Mouse (Mus musculus): ENCODE measurements around the gene Nupr1. TPM values are rescaled to one million over a fixed set of nuclear protein-coding genes. Genes with fewer than 3 reads are reported as not detected.

Nupr1 gene
- 50.9 and 128 TPM in 2 replicates for polyA plus RNA-seq (2012; rRNA removed; ENCODE audit: low replicate concordance)

DNA sequence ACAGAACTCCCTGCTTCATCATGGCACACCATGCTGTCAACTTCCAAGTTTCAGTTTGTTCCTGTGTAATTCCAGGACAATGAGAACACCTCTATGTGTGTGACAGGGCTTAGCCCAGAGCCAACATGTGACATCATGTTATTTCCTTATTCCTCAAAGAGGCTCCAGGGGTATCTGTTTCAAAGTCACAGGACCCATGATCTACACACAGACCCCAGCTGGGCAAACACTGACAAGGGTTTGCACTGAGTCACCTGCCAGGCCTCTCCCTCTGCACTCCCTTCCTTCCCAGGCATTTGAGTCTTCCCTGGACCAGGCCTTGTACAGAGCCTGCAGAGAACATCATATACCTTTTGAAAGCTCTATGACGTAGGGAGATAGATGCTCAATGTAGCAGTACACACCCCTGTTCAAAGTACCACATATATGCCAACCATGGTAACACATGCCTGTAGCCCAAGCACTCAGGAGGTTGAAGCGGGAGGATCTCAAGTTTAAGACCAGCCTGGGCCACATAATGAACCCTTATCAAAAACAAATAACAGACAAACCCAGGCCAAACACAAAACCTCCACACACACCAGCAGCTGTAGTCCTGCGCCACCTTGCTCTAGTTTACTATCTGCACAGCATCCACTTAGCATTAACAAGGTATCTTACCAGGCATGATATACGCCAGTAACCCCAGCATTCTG lies at the start of gene Nupr1:
Nupr1 (minus strand) TSS at position 38 of the 695 bp plus-strand sequence.

DNA sequence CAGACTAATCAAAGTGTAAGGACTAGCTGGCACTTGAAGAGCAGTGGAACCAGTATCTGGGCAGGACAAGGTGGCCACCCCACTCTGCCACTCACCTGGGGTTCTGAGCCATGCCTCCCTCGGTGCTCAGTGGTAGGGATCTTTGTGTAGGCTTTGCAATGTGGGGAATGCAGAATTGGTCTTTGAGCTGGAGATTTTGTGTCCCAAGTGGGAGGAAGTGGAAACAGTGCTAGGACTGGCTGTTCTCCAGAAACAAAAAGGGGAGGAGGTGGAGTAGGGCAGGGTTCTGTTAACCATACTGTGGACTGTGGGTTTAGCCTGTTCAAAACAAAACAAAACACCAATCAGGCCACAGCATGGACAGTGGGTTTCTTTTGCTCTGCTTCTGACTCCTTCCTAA lies 45.5 kb upstream of the Nupr1 start, which contains the start of gene Sult1a1:
Sult1a1 (minus strand) TSS at position 226 of the 400 bp plus-strand sequence.

DNA sequence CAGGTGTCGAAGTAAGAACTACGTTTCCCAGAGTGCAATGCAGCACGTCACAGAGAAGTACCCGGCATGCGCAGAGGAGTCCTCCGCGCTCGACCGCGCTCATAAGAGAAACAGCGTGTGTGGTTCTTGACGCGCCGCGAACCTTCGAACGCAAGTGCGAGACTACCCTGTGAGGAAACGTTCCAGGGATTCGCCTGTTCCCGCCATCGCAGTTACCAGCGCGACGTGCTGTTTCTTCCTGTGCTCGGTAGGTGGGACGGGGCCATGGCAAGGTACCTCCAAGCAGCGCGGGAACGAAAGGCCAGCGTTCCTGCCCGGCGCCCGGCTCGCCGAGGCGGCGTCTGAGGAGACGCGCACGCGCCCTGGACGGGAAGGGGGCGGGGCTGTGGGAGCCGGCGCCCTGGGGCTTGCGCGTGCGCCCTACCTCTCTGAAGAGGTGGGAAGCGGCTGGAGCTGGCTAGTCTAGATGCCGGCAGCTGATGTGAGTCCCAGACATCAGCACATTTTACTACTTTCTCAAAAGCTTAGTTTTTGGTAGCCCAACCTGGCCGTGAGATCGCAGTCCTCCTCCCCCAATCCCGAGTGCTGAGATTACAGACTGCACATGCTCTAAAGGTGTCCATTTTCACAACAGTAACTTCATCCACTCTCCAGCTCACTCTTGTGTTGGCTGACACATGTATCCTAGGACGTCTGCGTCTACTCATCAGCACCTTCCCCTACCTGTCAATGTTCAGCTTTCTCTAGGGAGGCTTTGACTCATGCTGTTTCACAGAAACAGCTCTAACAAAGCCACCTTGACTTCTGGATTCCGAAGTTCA lies 18.8 kb upstream of the Nupr1 start, which contains the start of gene Sgf29:
Sgf29 (plus strand) TSS at position 79 of the 821 bp plus-strand sequence.

DNA sequence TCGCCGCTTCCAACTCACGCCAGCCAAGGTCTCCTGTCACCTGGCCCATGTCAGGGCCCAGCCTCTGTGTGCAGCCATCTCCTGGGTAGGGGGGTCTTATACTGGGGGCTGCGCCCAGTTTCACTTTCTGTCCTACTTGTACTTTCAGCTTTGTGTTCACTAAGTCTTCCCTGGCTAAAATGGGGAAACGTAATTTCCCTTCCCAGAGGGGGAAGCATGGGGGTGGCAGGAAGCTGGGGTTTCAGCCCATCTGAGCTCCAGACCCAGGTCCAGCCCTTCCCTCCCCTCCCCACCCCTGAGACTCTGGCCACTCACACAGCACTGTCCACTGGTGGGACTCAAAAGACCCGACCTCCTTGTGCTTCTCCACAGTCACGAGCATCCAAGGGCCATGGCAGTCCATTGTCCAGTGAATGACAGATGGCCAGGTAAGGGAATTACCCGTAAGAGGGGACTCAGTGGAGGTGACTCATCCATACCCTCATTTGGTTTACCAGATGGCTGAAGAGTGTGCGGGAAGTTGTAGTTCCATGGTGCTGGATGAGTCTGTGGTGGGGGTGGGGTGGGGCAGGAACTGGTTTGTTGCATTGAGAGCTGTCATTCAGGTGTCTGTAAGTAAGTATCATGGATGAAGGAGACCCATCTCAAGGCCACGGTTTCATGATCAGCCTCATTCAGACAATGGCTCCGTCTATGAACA lies 35.6 kb downstream of the Nupr1 start, which contains the start of gene Il27:
Il27 (minus strand) TSS at position 80 of the 700 bp plus-strand sequence.

DNA sequence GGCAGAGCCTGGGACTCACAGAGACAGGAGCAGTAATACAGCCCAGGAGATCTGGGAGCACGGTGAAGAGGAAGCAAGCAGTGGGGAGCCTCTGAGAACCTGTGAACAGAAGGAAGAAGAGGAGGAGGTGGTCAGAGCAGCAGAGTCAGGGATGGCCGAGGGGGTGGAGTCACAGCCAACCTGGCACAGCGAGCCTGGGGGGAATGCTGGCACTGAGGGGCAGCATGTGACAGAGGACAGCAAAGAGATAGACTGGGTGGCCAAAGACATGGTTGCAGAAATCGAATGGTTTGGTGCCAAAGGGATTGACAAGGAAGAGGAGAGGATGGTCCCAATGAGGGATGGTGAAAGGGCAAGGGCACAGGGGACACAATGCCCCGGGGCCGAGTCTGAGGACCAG lies 44.9 kb downstream of the Nupr1 start, which contains the start of gene Cln3:
Cln3 (minus strand) TSS at position 101 of the 400 bp plus-strand sequence.

DNA sequence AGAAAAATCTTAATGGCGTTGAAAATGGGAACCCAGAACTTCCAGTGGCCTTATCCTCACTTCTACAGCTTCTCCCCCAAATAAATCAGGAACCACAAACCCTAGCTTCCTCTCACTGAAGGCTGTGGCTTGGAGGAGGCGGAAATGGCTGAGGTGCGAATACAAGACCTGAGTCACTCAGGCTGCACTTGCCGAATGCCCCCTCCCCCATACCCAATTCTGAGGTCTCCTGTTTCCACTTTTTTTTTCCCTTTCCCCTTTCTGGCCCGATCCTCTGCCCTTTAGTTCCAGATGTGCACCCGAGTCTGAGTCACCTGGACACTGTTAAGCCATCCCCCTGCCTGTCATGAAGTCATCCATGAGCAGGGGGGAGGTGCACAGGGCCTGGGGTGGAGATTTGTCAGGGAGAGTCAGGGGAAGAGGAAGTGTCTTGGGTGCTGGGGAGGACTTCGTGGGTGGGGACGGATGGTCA lies 46.1 kb downstream of the Nupr1 start, which contains the start of gene Apobr:
Apobr (plus strand) TSS at position 437 of the 472 bp plus-strand sequence.

Other genes starting within 250 kb of the Nupr1 start
- 4.8 and 9.1 TPM in 2 replicates for gene Nfatc2ip, start 234.1 kb downstream of the Nupr1 start, polyA plus RNA-seq (2012; rRNA removed; ENCODE audit: low replicate concordance)
- 0.46 and 1.2 TPM in 2 replicates for gene Cd19, start 216.0 kb downstream of the Nupr1 start, polyA plus RNA-seq (2012; rRNA removed; ENCODE audit: low replicate concordance)
- gene Rabep2, start 202.1 kb downstream of the Nupr1 start, polyA plus RNA-seq (2012; rRNA removed; ENCODE audit: low replicate concordance) = 24.8 and 29.5 TPM in 2 replicates
- gene Atp2a1, start 167.8 kb downstream of the Nupr1 start, polyA plus RNA-seq (2012; rRNA removed; ENCODE audit: low replicate concordance) = 0.07 and 0.54 TPM in 2 replicates
- 51.5 and 81.0 TPM in 2 replicates for gene Sh2b1, start 155.4 kb downstream of the Nupr1 start, polyA plus RNA-seq (2012; rRNA removed; ENCODE audit: low replicate concordance)
- gene Tufm, start 143.5 kb downstream of the Nupr1 start, polyA plus RNA-seq (2012; rRNA removed; ENCODE audit: low replicate concordance) = 126 and 142 TPM in 2 replicates
- gene Atxn2l, start 127.4 kb downstream of the Nupr1 start, polyA plus RNA-seq (2012; rRNA removed; ENCODE audit: low replicate concordance) = 95.1 and 150 TPM in 2 replicates
- gene Eif3c, start 64.5 kb downstream of the Nupr1 start, polyA plus RNA-seq (2012; rRNA removed; ENCODE audit: low replicate concordance) = 113 and 137 TPM in 2 replicates
- gene Apobr, start 45.9 kb downstream of the Nupr1 start, polyA plus RNA-seq (2012; rRNA removed; ENCODE audit: low replicate concordance) = 15.7 and 20.1 TPM in 2 replicates
- 62.6 and 86.0 TPM in 2 replicates for gene Cln3, start 45.0 kb downstream of the Nupr1 start, polyA plus RNA-seq (2012; rRNA removed; ENCODE audit: low replicate concordance)
- 0.27 and 0.28 TPM in 2 replicates for gene Il27, start 35.9 kb downstream of the Nupr1 start, polyA plus RNA-seq (2012; rRNA removed; ENCODE audit: low replicate concordance)
- gene Sgf29, start 18.4 kb upstream of the Nupr1 start, polyA plus RNA-seq (2012; rRNA removed; ENCODE audit: low replicate concordance) = 42.4 and 47.9 TPM in 2 replicates
- 134 and 428 TPM in 2 replicates for gene Sult1a1, start 45.6 kb upstream of the Nupr1 start, polyA plus RNA-seq (2012; rRNA removed; ENCODE audit: low replicate concordance)
- 46.0 and 59.1 TPM in 2 replicates for gene Bola2, start 64.5 kb upstream of the Nupr1 start, polyA plus RNA-seq (2012; rRNA removed; ENCODE audit: low replicate concordance)
- gene Slx1b, start 64.9 kb upstream of the Nupr1 start, polyA plus RNA-seq (2012; rRNA removed; ENCODE audit: low replicate concordance) = 25.3 and 25.7 TPM in 2 replicates
- 53.1 and 109 TPM in 2 replicates for gene Coro1a, start 76.9 kb upstream of the Nupr1 start, polyA plus RNA-seq (2012; rRNA removed; ENCODE audit: low replicate concordance)
- 300 and 302 TPM in 2 replicates for gene Mapk3, start 128.7 kb upstream of the Nupr1 start, polyA plus RNA-seq (2012; rRNA removed; ENCODE audit: low replicate concordance)
- 87.6 and 213 TPM in 2 replicates for gene Gdpd3, start 135.5 kb upstream of the Nupr1 start, polyA plus RNA-seq (2012; rRNA removed; ENCODE audit: low replicate concordance)
- 325 and 329 TPM in 2 replicates for gene Ypel3, start 146.1 kb upstream of the Nupr1 start, polyA plus RNA-seq (2012; rRNA removed; ENCODE audit: low replicate concordance)
- 3.3 and 4.2 TPM in 2 replicates for gene Tbx6, start 150.6 kb upstream of the Nupr1 start, polyA plus RNA-seq (2012; rRNA removed; ENCODE audit: low replicate concordance)
- gene Ppp4c, start 161.6 kb upstream of the Nupr1 start, polyA plus RNA-seq (2012; rRNA removed; ENCODE audit: low replicate concordance) = 140 and 221 TPM in 2 replicates
- gene Fam57b, start 166.8 kb upstream of the Nupr1 start, polyA plus RNA-seq (2012; rRNA removed; ENCODE audit: low replicate concordance) = 18.0 and 75.6 TPM in 2 replicates
- not detected in 2 replicates for gene 4930451I11Rik, start 200.8 kb upstream of the Nupr1 start, polyA plus RNA-seq (2012; rRNA removed; ENCODE audit: low replicate concordance)
- gene Doc2a, start 216.6 kb upstream of the Nupr1 start, polyA plus RNA-seq (2012; rRNA removed; ENCODE audit: low replicate concordance) = not detected in 2 replicates
- 3.5 and 11.6 TPM in 2 replicates for gene Hirip3, start 231.1 kb upstream of the Nupr1 start, polyA plus RNA-seq (2012; rRNA removed; ENCODE audit: low replicate concordance)
- gene Ino80e, start 231.5 kb upstream of the Nupr1 start, polyA plus RNA-seq (2012; rRNA removed; ENCODE audit: low replicate concordance) = 47.8 and 60.5 TPM in 2 replicates

Measured in subcutaneous adipose tissue, adult 2 months (tissue).